Mouse (Mus musculus) embryo, embryonic 10.5 days (tissue): ENCODE measurements around the gene Ptk7.
A peak's percentile ranks its signal among the peaks of the same experiment; 100 is the strongest.

ENCODE experiments used
- DNase-seq: peaks from one replicate; pipeline ENCODE4 v3.0.0-alpha.2; 2015; ENCODE audit warnings: low spot score

Ptk7 gene

DNA sequence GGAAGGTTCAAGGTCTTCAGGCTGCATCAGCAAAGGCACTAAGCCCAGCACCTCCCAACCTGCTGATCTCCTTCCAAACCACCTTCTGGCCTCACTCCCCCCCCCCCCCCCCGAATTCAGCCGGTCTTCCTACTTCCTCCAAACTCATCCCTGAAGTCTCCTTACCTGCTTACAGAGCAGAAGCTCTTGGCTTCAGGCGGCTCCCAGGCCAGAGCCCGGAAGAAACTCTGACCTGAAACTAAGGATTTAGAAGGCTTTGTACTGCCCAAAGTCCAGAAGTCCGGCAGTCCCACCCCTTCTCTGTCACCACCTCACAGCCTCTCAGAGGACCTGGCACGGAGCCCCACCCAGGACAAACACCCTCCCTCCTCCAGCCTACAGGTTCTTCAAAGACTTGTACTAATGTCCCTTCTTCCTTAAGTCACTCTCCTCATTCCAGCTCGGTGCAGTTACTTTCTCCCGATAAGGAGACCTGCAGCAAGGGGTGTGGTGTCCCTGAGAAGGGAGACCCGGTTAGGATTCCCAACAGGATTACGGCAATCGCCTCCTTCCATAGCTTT is 15.7 kb upstream of the Ptk7 start:
- no peak for DNase-seq

DNA sequence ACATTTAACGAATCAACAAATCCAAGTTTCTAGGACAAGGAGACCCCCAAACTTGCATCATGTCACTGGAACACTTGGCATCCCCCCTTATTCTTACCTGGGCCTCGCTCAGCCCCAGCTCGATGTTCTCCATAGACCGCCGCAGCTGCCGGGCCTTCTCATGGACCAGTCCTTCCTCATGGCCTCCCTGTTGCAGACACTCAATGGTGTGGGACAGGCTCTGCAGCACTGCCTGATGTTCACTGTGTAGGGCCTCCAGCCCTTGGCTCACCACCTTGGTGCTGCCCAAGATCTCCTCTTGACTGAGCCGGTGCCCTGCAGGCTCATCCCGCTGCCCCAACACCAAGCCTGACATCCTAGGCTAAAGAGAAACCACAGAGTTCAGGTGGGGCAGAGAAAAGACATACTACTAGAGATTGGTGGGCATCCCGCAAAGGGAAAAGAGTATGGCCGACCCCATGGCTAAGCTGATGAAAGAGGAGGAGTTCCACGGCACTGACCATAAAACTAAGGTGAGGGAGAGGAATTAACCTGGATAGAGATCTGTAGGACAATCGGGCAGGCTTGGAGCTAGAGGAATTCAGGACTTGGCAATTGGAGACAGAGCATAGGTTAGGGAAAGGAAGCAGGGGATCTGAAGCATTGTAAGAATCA is 15.0 kb upstream of the Ptk7 start:
- no peak for DNase-seq

DNA sequence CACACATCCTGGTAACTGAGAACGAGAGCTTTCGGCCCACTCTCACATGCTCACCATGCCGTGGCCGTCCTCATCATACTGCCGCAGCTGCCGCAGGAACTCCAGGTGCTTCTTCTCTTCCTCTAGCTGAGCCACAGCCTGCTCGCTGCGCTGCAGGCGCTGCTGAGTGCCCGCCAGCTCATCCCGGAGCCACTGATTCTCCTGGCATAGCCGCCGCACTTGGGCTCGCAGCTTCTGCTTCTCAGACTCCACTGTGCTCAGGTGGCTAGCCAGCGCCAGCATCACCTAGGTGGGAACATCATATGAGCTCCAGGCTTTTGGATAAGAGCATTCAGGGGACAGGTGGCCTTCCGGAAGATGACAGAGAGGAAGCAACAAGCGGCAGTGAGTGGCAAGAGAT is 12.8 kb upstream of the Ptk7 start:
- DNase-seq = no peak

DNA sequence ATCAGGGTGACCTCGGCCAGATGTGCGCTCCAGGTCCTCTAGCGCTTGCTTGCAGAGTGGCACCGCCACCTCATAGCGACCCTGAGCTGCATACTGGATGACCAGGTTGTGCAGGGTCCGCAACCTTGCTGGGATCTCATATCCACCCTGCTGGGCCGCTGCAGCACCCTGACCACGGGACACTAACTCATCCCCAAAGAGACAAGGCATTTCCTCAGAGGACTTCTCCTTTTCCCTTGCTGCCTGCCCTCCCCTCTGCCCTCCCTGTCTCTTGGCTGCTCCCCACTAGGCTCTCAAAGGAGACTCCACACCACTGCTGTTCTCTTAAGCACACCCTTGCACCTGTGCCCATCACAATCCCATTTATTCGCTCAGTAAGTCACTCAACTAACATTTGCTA is 10.6 kb upstream of the Ptk7 start:
- no peak for DNase-seq

DNA sequence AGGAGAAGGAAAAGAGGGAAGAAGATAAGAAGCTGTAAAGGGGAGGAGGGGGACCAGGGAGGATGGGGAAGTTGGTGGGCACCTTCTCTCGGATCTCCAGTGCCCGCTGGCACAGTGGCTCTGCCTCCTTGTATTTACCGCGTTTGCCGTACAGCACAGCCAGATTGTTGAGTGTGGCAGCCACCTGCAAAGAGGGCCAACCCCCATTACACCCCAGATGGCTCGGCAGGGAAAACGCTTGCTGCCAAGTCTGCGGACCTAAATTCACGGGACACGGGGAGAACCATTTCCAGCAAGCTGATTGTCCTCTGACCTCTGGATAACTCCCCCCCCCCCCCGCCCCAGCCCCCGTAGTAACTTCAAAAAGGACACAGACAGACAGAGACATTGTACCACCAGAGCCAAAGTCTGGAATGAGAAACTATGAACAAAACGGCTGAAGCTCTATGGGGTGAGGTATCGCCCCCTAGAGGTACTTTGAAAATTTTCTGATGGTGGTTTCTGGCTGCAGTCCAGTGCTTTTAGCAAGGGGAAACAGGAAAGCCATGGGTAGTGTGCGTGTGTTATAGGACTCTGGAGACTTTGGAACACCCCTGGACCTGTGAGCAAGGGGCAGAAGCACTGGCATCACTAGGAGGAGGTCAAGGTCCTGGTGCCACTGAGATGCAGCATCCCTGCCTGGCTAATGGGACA is 7.7 kb upstream of the Ptk7 start:
- DNase-seq = peak; percentile 88

DNA sequence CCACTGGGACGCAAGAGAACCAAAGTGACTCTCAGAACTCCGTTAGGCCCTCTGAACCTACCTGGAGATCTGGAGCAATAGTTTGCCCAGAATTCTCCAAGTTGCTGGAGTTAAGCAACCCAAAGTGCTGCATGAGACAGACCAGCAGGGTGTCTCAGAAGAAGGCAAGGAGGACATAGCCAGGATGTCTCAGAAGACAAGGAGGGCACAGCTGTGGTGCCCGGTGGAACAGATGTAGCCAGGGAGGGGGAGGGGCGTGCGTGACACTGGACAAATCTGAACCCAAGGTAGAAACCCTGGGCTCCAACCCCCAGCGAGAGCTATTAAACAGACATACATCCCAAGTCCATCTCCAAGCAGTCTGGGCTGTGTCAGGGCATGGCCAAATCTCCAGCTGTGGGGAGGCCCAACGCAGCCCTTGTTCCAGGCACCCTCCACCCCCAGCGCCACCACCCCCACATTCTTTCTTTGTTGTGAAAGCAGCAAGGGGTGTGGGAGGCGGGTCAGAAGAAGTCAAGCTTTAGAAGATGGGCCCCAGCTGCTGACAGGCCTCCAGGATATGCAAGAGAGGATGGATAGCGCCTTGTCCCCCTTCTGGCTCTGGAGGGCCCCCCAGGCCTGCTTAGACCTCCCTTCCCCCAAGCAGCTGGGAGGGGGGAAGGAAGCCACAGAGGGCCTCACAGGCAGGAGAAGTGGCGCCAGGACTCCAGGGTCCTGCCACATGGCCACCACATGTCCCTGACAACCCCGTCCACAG is 559 bp upstream of the Ptk7 start:
- DNase-seq = peak; percentile 79

DNA sequence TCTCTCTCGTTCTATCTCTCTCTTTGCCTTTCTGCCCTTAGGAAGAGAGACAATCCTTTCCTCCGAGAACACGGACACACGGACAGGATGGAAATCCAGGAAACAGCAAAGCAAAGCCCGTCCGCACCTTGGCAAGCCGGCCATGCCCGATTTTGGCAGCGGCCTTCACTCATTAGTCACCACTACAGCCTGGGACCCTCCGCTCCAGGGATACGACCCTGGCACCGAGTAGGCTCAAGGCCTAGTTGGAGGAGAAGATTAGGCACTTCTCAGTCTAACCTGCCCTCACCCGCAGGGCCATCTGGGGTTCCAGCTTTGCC is 873 bp downstream of the Ptk7 start:
- DNase-seq = peak; percentile 55

DNA sequence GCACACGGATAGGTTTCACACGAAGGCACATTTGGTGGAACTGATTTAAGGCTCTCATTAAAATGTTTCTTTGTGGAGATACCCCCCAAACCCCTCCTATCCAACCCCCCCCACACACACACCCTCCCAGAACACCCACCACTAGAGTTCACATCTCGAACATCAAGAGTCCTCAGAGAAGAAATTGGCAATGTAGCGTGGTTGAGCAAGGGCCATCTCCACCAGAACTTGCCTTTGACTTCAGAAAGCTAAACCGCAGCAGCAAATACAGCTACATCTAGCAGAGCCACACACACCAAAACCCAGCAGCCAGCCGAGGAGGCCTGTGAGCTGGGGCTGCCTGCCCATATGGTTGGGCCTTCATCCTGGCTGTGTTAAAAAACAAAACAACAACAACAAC is 1.9 kb downstream of the Ptk7 start:
- DNase-seq = no peak

DNA sequence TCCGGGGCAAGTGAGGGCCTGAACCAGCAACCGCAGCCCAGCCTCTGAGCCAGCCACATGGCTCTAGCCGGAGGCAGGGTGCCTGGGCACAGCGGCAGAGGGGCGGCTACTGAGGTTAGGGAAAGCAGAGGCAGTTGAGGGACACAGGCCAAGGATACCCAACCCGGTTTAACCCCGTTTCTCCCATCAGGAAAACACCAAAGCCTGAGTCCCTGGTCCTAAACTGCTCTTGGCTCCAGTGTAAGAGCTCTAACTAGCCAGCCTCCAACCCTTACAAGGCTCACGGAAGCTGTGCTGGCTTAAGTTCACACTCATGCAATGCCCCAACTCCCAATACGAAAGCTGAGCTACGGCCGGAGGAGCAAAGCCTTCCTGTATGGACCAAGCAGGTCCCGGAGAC is 4.7 kb downstream of the Ptk7 start:
- DNase-seq = no peak

DNA sequence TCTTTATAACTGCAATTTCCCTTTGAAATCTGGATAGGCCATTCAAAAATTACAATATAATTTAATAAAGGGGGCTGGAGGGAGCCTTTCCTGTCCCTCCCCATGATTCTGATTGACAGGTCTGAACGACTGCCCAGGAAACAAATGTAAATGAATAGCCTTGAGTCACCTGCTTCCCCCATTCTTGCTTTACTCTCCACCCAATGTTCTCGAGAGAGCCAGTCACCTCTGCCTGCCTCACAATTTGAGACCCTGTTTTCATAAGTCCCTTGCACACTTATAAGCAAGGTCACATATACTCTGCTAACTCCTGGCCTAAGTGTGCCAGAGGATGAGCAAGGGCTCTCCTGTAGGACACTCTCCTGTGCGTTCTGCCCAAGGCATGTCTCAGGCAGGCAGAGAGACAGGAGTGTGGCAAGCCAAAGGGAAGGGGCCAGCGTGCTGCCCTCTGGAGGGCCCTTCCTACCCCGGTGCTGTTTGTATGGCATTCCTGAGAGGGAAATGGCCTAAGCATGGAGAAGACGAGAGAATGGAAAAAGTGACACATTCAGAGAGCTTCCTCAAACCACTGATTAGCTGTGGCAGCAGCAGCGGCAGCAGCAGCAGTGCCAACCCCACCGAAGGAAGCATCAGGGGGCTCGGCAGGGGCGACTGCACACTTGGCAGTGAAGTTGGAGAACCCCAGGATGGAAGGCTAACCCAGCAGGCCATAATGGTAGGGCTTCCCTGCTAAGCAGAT is 5.3 kb downstream of the Ptk7 start:
- DNase-seq = no peak

DNA sequence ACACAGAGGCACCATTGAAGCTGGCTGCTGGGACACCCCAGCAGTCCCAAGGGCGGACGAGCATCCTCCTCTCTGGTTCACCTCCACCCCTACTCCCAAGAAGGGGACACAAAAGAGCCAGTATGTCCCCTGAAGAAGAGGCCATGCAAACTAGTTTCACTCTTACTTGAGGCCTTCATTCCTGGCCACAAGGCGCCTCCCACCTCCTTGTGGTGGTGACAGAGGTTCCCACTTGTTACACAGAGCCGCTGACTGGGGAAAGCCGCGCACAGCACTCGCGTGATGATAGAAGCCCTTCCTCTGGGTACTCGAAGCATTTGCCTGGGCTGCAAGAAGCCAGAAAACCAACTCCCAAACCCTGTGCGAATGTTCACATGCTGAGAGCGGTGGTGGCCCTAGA is 7.0 kb downstream of the Ptk7 start:
- no peak for DNase-seq

DNA sequence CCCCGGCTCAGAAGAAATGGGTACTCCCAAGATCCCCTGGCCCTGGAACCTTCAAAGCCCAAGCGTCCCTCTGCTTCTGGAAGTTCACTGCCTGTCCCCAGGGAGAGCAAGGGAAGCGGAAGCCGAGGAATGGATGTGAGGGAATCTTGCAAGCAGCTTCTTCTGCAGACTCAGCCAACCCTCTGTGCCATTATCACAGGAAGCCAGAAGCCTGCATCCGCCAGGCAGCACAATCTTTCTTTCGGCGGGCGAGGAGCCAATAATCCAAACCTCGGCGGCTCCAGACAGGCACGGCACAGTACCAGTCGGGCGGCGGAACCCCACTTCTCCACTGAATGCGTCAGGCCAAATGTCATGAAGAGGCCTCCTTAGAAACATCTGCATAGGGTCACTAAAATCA is 8.0 kb downstream of the Ptk7 start:
- no peak for DNase-seq

DNA sequence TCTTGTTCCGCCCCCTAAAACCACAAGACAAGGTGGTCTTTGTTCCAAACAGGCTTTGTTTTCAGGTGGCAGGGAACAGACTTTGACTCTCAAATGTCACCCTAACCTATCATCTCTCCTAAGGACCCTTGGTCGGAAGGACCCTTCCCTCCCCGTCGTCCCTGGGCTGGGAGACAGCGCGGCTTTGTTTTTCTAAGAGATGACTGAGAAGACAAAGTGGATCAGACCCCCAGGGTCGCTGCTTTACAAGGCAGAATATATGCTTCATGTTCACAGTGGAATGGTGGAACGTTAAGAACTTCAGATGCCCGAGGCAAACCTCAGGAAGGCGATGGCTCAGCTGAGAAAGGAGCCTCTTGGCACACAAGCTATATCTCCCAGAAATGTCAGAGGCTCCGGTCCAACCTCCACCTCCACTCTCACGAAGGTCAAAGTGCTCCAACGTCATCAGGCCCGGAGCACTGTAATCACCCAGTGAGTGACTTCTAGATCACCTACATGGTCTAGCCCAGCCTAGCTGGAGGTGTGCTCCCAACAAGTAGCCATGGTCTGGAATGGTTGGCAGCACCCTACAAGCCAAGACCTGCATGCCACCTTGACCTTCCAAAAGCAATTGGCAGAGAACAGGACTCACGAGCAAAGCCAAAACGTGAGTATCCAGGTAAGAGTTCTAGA is 9.5 kb downstream of the Ptk7 start:
- peak; percentile 56 for DNase-seq

DNA sequence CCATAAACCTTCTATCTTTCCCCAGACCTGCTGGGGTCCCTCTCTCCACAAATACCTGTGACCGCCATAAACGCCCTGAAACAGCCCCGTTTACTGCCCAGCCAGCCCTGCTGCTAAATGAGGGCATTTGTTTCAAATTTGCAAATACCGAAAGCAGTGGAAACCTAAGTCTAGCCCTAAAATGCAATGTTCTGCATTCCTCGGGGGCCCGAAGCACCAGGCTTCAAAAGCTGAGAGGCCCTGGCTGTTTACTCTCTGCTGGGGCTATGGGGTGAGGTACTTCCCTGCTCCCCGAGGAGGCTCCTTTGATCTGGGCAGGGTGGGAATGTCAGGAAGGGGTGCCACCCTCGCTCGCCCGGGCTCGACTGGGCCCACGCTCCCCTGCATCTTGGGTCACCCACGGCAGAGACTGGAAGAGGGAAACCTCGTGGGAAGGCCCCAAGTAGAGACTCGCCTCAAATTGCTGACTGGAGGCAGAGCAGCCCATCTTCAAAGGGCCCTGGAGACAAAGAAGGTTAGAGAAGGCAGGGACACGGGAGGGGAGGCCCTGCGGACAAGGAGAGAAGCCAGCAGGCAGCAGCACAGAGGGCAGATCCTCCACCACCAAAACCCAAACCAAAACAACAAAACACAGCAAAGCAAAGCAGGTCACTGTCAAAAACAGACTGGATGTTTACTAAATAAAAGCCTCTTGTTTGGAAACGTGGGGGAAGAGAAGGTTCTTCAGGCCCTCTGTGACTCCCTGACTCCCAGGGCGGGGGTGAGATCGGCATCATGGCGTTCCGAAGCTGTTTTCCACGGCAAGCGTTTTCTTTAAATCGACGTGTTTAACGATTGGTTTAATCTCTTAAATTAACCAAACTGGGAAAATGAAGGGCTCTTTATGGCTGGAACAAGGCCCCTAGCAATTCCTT is 10.3 kb downstream of the Ptk7 start:
- DNase-seq = peak; percentile 71

DNA sequence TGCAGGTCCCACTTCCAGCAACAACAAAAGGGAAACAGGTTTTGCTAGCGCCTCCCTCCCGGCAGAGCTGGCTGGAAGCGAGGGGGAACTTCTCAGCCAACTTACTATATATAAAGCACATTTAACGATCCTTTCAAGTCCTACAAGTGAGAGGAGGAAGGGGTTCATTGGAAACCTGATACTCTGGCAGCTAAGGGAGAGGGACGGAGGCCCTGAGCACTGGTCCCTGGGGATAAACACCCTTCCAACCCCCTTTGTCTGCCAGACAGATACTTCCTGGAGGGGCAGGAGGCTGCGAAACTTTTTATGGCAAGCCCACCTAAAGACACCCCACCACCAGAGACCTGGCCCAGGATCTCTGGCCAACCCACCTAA is 10.9 kb downstream of the Ptk7 start:
- no peak for DNase-seq

DNA sequence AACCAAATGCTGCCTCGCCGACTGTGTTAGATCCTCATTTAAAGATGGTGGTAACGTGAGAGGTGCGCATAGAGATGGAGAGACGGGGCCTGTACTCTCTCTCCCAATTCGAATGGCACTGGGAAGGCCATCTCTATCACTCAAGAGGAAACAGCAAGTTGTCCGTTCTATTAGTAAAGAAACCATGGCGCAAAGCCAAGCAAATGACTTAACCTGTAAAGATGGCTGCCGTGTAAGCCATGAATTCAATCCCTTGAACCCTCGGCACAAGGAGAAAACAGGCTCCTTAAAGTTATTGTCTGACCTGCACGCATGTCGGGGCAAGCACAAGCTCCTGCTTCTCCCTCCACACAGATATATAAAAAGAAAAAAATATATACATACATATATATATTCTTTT is 11.5 kb downstream of the Ptk7 start:
- DNase-seq = no peak

DNA sequence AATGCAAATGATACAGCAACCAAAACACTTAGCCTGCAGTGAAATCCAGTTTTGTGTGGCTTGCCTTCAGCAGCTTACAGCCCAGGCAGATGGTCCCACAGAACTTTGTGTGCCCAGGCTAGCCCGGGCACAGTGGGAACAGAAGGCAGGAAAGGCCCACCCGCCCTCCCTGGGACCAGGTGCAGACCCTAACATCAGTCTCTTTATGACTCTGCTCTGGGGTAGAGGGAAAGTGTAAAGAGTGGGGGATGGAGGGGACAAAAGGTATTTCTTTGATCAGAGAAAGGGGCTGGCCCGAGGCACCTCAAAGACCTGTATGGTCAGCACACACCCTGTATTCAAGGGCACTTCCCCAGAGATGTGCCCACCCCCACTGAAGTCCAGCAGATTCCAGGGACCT is 16.1 kb downstream of the Ptk7 start:
- no peak for DNase-seq

DNA sequence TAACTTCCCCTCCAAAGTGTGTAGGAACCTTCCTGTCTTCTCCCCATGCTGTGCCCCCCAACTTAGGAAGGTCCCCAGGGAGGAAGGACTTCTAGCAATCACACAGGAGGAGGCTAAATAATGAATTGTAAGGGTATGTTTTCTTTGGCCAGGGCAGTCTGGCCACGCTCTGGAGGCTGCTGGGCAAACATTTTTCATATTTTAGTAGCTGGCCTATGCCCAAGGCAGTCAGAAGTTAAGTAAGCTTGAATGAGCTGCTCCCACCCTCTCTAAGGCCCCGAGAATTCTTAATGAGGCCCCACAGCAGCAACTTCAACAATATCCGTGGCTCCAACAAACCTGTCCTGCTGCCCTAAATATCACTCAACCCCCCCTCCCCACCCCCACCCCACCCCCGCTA is 16.5 kb downstream of the Ptk7 start:
- DNase-seq = no peak

DNA sequence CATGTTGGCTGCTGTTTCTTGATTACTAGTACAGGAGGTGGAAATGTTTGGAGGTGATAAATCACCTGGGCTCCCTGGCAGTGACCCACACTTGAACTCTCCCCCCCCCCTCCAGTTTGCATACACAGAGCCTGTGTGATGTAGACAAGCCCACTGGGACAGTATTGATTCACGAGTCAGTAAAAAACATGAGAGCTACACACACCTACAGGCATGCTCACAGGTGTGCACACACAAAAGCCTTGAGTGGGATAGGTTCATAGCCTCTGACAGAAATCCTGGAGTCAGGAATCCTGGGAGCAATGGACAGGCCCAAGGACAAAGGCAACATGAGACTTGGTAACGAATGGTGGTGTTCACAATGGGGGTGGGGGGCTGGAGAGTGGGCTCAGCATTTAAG is 17.1 kb downstream of the Ptk7 start:
- no peak for DNase-seq

DNA sequence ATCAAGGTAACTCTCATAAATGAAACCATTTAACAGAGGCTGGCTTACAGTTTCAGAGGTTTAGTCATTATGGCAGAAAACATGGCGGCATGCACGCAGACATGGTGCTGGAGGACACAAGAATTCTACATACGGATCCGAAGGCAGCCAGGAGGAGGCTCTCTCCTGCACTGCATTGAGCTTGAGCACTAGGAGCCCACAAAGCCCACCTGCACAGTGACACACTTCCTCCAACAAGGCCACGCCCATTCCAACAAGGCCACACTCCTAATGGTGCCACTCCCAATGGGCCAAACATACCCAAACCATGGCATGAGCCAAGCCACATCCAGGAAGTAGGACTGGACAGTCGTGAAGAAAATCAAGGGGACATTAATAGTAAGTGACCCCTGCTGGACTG is 18.0 kb downstream of the Ptk7 start:
- no peak for DNase-seq
